Mouse (Mus musculus): ENCODE results near the gene 1700015G11Rik. TPM values are rescaled to one million over a fixed set of nuclear protein-coding genes. Genes with fewer than 3 reads are reported as not detected.

The 1700015G11Rik gene
- total RNA-seq (2021), result not detected
- long read RNA-seq, experiment 1, result 0 reads
- long read RNA-seq, experiment 2, result 0 reads

GRCm38 (mm10) chr7:52015628-52016027 is at the start of gene 1700015G11Rik:
TSS of gene 1700015G11Rik (minus strand) at chr7:52015728.
- intact Hi-C loops (cut with DNase I), result no loop called here
- no peak for TF ChIP-seq CTCF (IDR thresholded peaks at IDR 0.05)
- H3K4me3 ChIP-seq, result no peak within 1 kb of the TSS
- DNase-seq, result no peak
- H3K27ac ChIP-seq, result no peak within 1 kb of the TSS

- no peak overlapping the region for H3K4me3 ChIP-seq
- TF ChIP-seq CTCF (IDR thresholded peaks at IDR 0.05), result no peak
- no peak for DNase-seq
- H3K27ac ChIP-seq, result no peak overlapping the region
- intact Hi-C loops (cut with DNase I), result no loop called here
These were observed 41.4 kb upstream of the 1700015G11Rik start for GRCm38 (mm10) chr7:52056954-52057353.

- intact Hi-C loops (cut with DNase I), result no loop called here
- Histone ChIP-seq H3K27ac (no peak overlapping the region), H3K4me3 (no peak overlapping the region)
- TF ChIP-seq CTCF (IDR thresholded peaks at IDR 0.05), result no peak
- no peak for DNase-seq
These were observed 40.7 kb upstream of the 1700015G11Rik start for GRCm38 (mm10) chr7:52056274-52056673.

- DNase-seq, result no peak
- H3K27ac ChIP-seq, result no peak overlapping the region
- H3K4me3 ChIP-seq, result no peak overlapping the region
- TF ChIP-seq CTCF (IDR thresholded peaks at IDR 0.05), result no peak
- intact Hi-C loops (cut with DNase I), result no loop called here
These were observed 40.3 kb upstream of the 1700015G11Rik start for GRCm38 (mm10) chr7:52055831-52056230.

GRCm38 (mm10) chr7:52037600-52038582 is 22.4 kb upstream of the 1700015G11Rik start:
- H3K4me3 ChIP-seq, result no peak overlapping the region
- intact Hi-C loops (cut with DNase I), result no loop called here
- no peak overlapping the region for H3K27ac ChIP-seq
- DNase-seq, result no peak
- TF ChIP-seq CTCF (IDR thresholded peaks at IDR 0.05), result peak; percentile 68

GRCm38 (mm10) chr7:52024050-52024626 is 8.6 kb upstream of the 1700015G11Rik start:
- intact Hi-C loops (cut with DNase I), result no loop called here
- H3K27ac ChIP-seq, result no peak overlapping the region
- H3K4me3 ChIP-seq, result no peak overlapping the region
- no peak for TF ChIP-seq CTCF (IDR thresholded peaks at IDR 0.05)
- no peak for DNase-seq

- Histone ChIP-seq H3K4me3 (no peak overlapping the region), H3K27ac (no peak overlapping the region)
- TF ChIP-seq CTCF (IDR thresholded peaks at IDR 0.05), result no peak
- intact Hi-C loops (cut with DNase I), result no loop called here
- DNase-seq, result no peak
These were observed 6.5 kb upstream of the 1700015G11Rik start for GRCm38 (mm10) chr7:52022039-52022438.

GRCm38 (mm10) chr7:52015180-52015579 is 348 bp downstream of the 1700015G11Rik start:
- H3K27ac ChIP-seq, result no peak overlapping the region
- TF ChIP-seq CTCF (IDR thresholded peaks at IDR 0.05), result no peak
- no peak overlapping the region for H3K4me3 ChIP-seq
- intact Hi-C loops (cut with DNase I), result no loop called here
- no peak for DNase-seq

- intact Hi-C loops (cut with DNase I), result no loop called here
- DNase-seq, result no peak
- Histone ChIP-seq H3K4me3 (no peak overlapping the region), H3K27ac (no peak overlapping the region)
- no peak for TF ChIP-seq CTCF (IDR thresholded peaks at IDR 0.05)
These were observed 2.1 kb downstream of the 1700015G11Rik start for GRCm38 (mm10) chr7:52013457-52013856.

- DNase-seq, result no peak
- no peak for TF ChIP-seq CTCF (IDR thresholded peaks at IDR 0.05)
- no peak overlapping the region for H3K27ac ChIP-seq
- no peak overlapping the region for H3K4me3 ChIP-seq
- intact Hi-C loops (cut with DNase I), result no loop called here
These were observed 8.4 kb downstream of the 1700015G11Rik start for GRCm38 (mm10) chr7:52007138-52007537.

- TF ChIP-seq CTCF (IDR thresholded peaks at IDR 0.05), result no peak
- intact Hi-C loops (cut with DNase I), result no loop called here
- Histone ChIP-seq H3K4me3 (peak overlapping the region; percentile 91), H3K27ac (peak overlapping the region; percentile 88)
- no peak for DNase-seq
These were observed 9.3 kb downstream of the 1700015G11Rik start for GRCm38 (mm10) chr7:52006296-52006630.

GRCm38 (mm10) chr7:52005511-52006295 is 9.8 kb downstream of the 1700015G11Rik start, which contains the start of gene Svip:
TSS of gene Svip (minus strand) at chr7:52006018.
- no peak for TF ChIP-seq CTCF (IDR thresholded peaks at IDR 0.05)
- H3K4me3 ChIP-seq, result peak within 1 kb of the TSS; percentile 91
- peak within 1 kb of the TSS; percentile 88 for H3K27ac ChIP-seq
- peak; percentile 94 for DNase-seq
- intact Hi-C loops (cut with DNase I), result no loop called here

Measured in gastrocnemius, adult 2 months (tissue).